Mouse (Mus musculus) neural tube, embryonic 12.5 days (tissue): ENCODE data around the gene Igsf11. TPM values are rescaled to one million over a fixed set of nuclear protein-coding genes. Genes with fewer than 3 reads are reported as not detected.
A peak's percentile ranks its signal among the peaks of the same experiment; 100 is the strongest.

Source experiments
- ATAC-seq: fragments of 200-750 bp; cut with Nextera tagmentation; 2 replicates; pipeline ENCODE4 v1.8.0; 2017; ENCODE audit warnings: low read depth, mild to moderate bottlenecking, moderate TSS enrichment, moderate library complexity; ENCODE audit not compliant: low FRiP score
- H3K27ac ChIP-seq: fragments of 300-500 bp; sonication (generic); 2 replicates; pipeline ENCODE4 v1.5.1; 2016
- H3K27me3 ChIP-seq: fragments of 300-500 bp; sonication (generic); replicated peaks from 2 replicates; pipeline ENCODE4 v1.6.1; 2016; ENCODE audit warnings: mild to moderate bottlenecking
- H3K36me3 ChIP-seq: fragments of 300-500 bp; sonication (generic); 2 replicates; pipeline ENCODE4 v1.6.1; 2016; ENCODE audit warnings: mild to moderate bottlenecking
- H3K4me1 ChIP-seq: fragments of 300-500 bp; sonication (generic); 2 replicates; pipeline ENCODE4 v1.6.1; 2016
- H3K4me2 ChIP-seq: fragments of 300-500 bp; sonication (generic); replicated peaks from 2 replicates; pipeline ENCODE4 v1.6.1; 2016; ENCODE audit warnings: mild to moderate bottlenecking
- H3K4me3 ChIP-seq: fragments of 300-500 bp; sonication (generic); 2 replicates; pipeline ENCODE4 v1.5.1; 2016
- H3K9ac ChIP-seq: fragments of 300-500 bp; sonication (generic); 2 replicates; pipeline ENCODE4 v1.6.1; 2016; ENCODE audit warnings: mild to moderate bottlenecking
- H3K9me3 ChIP-seq: fragments of 300-500 bp; sonication (generic); 2 replicates; pipeline ENCODE4 v1.6.1; 2016; ENCODE audit warnings: mild to moderate bottlenecking
- WGBS: fragments of 180-500 bp; shearing (Covaris S2); methylation state at CpG from one replicate; pipeline ENCODE4 v1.1.7; 2016; 5-methylcytosine and 5-hydroxymethylcytosine counted together
- polyA plus RNA-seq: library from polyadenylated mRNA; unstranded; fragments of >200 nt; fragmentation: Nextera tagmentation; extraction: Ambion mirVana; gene quantifications from 2 replicates; pipeline ENCODE4 v1.2.1, GENCODE M21; 2016

Igsf11 gene
- polyA plus RNA-seq, 1 experiment from 2014 or later, result 4.6 TPM

DNA sequence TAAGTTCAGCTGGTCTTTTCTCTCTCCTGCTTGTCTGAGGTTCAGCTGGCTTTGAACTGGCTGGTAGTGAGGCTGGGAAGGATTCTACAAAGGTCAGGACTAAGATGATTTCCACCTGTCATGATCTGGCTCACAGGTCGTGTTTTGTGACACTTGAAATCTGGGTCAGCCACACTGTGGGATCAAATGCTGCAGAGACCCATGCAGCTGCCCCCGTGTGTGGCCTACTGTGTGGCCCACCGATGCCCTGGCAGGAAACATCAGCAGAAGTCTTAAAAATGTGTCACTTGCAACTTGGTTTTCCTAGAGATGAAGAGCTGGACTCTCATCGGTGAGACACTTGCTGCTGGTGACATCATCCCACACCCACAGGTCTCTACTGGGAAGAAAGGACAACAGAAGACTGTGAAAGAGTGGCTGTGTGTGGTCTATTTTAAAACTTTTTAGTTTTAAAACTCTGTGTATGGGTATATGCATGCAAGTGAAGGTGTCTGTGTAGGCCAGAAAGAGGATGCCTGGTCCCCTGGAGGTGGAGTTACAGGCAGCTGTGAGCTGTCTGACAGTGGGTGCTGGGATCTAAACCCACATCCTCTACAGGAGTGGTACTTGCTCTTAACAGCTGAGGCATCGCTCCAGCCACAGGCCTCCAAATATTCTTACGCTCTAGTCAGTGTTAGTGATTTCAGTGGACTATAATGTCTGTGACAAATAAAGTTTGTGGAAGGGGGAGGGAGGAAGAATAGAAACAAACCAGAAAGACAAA is 106.2 kb downstream of the Igsf11 start:
- no peak overlapping the region for H3K4me2 ChIP-seq
- no peak overlapping the region for H3K27ac ChIP-seq
- H3K4me1 ChIP-seq, result no peaks in the 10 kb centered on the region
- H3K9ac ChIP-seq, result no peak overlapping the region
- no peak for ATAC-seq
- no peaks in the 10 kb centered on the region for H3K36me3 ChIP-seq
- no peaks in the 10 kb centered on the region for H3K9me3 ChIP-seq
- 84% methylated on average over 6 of the region's 6 CpGs for WGBS
- no peaks in the 10 kb centered on the region for H3K27me3 ChIP-seq
- no peak overlapping the region for H3K4me3 ChIP-seq

GRCm38 (mm10) chr16:38999298-38999697 is 106.8 kb downstream of the Igsf11 start:
- ATAC-seq, result no peak
- Histone ChIP-seq H3K9me3 (no peaks in the 10 kb centered on the region), H3K4me3 (no peak overlapping the region), H3K4me1 (no peaks in the 10 kb centered on the region), H3K4me2 (no peak overlapping the region), H3K36me3 (no peaks in the 10 kb centered on the region), H3K9ac (no peak overlapping the region), H3K27me3 (no peaks in the 10 kb centered on the region), H3K27ac (no peak overlapping the region)

DNA sequence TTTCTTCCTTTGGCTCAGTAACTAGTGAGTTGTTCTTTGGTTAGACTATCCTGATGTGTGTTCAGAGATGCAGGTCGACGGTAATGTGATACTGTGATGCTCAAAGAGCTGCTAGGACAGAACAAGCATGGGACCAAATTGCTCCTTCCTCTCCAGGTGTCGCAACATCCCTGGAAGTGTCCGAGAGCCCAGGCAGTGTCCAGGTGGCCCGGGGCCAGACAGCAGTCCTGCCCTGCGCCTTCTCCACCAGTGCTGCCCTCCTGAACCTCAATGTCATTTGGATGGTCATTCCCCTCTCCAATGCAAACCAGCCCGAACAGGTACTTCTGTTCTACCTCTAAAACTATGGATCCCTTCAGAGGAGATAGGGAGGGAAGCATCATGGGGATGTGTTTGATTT is 114.5 kb downstream of the Igsf11 start:
- Histone ChIP-seq H3K4me2 (no peak overlapping the region), H3K27me3 (no peaks in the 10 kb centered on the region), H3K9me3 (no peaks in the 10 kb centered on the region), H3K9ac (no peak overlapping the region), H3K36me3 (peaks cover 5% of the 10 kb centered on the region; the same call in 1 of the 2 replicates), H3K4me3 (no peak overlapping the region), H3K4me1 (no peaks in the 10 kb centered on the region), H3K27ac (no peak overlapping the region)
- ATAC-seq, result no peak
- WGBS, result 90% methylated on average over 7 of the region's 7 CpGs

DNA sequence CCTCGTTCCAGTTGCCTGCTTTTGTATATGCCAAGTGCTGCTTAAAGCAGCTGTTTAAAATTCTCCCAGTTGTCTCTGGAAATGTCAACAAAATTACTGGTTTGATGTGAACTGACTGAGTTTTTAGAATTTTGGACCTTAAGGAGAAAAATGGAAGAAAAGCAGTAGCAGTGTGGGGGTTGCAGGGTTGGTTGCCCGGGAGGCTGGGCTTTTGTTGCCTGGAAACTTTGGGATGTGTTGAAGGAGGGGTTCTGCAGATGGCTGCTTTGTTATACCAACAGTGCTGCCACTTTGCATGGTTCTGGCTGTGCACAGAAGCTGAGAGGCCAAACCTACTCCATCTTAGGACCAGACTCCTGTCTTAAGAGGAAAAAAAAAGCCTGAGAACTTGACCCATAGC is 127.0 kb downstream of the Igsf11 start:
- Histone ChIP-seq H3K27me3 (no peaks in the 10 kb centered on the region), H3K4me2 (no peak overlapping the region), H3K36me3 (no peaks in the 10 kb centered on the region), H3K4me1 (0 out of 2 replicates have a peak, but pooled peaks cover 5% of the 10 kb centered on the region), H3K27ac (no peak overlapping the region), H3K9me3 (no peaks in the 10 kb centered on the region), H3K4me3 (no peak overlapping the region), H3K9ac (no peak overlapping the region)
- 43% methylated on average over 2 of the region's 2 CpGs for WGBS
- peak; percentile 71; the same call in 1 of the 2 replicates for ATAC-seq

- 54% methylated on average over 8 of the region's 8 CpGs for WGBS
These were observed 133.7 kb downstream of the Igsf11 start for GRCm38 (mm10) chr16:39025989-39026736.

DNA sequence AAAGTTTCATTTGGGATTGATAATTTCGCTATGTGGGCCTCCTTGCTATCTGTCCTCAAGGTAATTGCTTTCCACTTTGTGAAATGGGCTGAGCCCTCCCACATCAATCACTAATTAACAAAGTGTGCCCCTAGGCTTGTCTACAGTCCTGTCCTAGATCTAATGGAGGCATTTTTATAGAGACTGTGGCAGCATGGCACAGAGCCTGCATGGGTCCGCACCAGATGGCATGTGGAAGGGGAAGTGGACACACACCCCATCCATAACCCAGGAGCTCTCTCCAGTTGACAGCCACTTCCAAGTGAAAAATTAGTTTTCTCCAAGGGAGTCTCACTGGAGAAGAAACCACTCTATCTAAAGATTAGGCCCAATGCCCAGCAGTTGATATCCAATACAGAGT is 138.9 kb downstream of the Igsf11 start:
- ATAC-seq, result peak; percentile 72
- Histone ChIP-seq H3K9ac (no peak overlapping the region), H3K36me3 (no peaks in the 10 kb centered on the region), H3K4me1 (no peaks in the 10 kb centered on the region), H3K27ac (no peak overlapping the region), H3K9me3 (no peaks in the 10 kb centered on the region), H3K27me3 (no peaks in the 10 kb centered on the region), H3K4me3 (no peak overlapping the region), H3K4me2 (no peak overlapping the region)
- 68% methylated on average over 2 of the region's 2 CpGs for WGBS

More at GRCm38 (mm10) chr16:39025989-39026736, 133.7 kb downstream of the Igsf11 start:
- H3K9me3 ChIP-seq, result no peaks in the 10 kb centered on the region
- H3K27ac ChIP-seq, result no peak overlapping the region
- ATAC-seq, result no peak
- H3K27me3 ChIP-seq, result no peaks in the 10 kb centered on the region
- no peak overlapping the region for H3K9ac ChIP-seq
- no peaks in the 10 kb centered on the region for H3K4me1 ChIP-seq
- H3K4me2 ChIP-seq, result no peak overlapping the region
- peaks cover 3% of the 10 kb centered on the region; the same call in 1 of the 2 replicates for H3K36me3 ChIP-seq
- H3K4me3 ChIP-seq, result no peak overlapping the region

DNA sequence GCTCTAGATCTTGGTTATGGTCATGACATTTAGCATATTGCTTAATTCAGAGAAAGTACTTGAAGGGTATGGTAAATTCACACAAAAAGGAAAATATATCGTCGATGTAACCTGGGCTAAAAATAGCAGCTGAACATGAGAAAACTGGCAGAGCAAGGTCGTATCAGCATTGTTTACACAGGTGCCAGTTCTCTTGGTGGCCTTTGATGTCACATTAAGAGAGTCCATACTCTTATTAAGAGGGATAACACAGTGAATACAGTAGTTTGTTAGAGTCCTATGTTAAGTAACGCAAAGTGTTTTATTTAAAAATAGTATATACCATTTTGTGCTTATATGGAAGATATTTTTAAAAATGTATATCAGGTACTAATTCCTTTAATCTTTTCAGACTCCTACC is 144.8 kb downstream of the Igsf11 start:
- no peaks in the 10 kb centered on the region for H3K27me3 ChIP-seq
- 82% methylated on average over 4 of the region's 4 CpGs for WGBS
- ATAC-seq, result no peak

DNA sequence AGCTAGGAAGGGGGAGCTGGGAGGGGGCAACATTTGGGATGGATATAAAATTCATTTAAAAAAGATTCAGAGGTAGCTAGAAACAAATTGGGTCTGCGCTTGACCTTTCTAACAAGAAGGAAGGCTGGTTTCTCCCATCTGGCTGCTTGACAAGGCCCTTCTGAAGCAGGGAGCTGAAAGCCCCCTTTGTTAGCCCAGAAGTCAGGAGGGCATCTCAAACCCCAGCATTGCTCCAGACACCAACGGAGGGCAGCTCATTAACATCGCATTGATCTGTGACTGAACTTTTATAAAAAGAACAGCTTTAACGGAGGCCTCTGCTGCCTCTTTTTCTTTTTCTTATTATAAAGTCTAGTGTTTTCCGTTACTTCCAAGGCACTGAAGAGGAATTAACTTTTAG is 151.9 kb downstream of the Igsf11 start:
- 0 out of 2 replicates have a peak, but pooled peaks cover 8% of the 10 kb centered on the region for H3K4me1 ChIP-seq
- H3K27ac ChIP-seq, result no peak overlapping the region
- H3K9me3 ChIP-seq, result no peaks in the 10 kb centered on the region
- H3K4me3 ChIP-seq, result no peak overlapping the region
- H3K36me3 ChIP-seq, result no peaks in the 10 kb centered on the region
- H3K9ac ChIP-seq, result no peak overlapping the region
- H3K27me3 ChIP-seq, result no peaks in the 10 kb centered on the region
- H3K4me2 ChIP-seq, result no peak overlapping the region
- 28% methylated on average over 5 of the region's 5 CpGs for WGBS
- no peak for ATAC-seq

More for the DNA sequence above, 144.8 kb downstream of the Igsf11 start:
- Histone ChIP-seq H3K36me3 (no peaks in the 10 kb centered on the region), H3K4me1 (no peaks in the 10 kb centered on the region), H3K27ac (no peak overlapping the region), H3K4me3 (no peak overlapping the region), H3K4me2 (no peak overlapping the region), H3K9me3 (no peaks in the 10 kb centered on the region), H3K9ac (no peak overlapping the region)

DNA sequence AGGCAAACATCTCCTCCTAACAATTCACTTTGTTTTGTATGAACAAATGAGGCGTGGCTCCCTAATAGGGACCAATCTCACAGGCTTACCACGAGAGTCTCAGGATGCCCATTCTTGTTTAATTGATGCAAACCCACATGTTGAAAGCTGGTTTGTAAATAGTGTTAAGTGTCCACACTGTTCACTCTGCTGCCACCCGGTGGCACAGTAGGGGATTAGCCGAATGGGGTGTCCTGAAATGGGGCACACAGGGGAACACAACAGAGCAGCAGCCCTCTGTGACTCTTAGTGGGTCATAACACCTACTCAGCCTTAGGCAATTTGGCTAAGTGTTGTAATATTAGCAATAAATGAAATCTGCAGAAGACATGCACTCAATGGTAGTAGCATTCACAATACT is 156.4 kb downstream of the Igsf11 start:
- Histone ChIP-seq H3K4me3 (no peak overlapping the region), H3K36me3 (no peaks in the 10 kb centered on the region), H3K4me2 (no peak overlapping the region), H3K9me3 (no peaks in the 10 kb centered on the region), H3K27me3 (no peaks in the 10 kb centered on the region), H3K4me1 (peaks cover 6% of the 10 kb centered on the region; the same call in 1 of the 2 replicates), H3K9ac (no peak overlapping the region), H3K27ac (no peak overlapping the region)
- ATAC-seq, result peak; percentile 63; the same call in 1 of the 2 replicates
- 9% methylated on average over 4 of the region's 4 CpGs for WGBS

DNA sequence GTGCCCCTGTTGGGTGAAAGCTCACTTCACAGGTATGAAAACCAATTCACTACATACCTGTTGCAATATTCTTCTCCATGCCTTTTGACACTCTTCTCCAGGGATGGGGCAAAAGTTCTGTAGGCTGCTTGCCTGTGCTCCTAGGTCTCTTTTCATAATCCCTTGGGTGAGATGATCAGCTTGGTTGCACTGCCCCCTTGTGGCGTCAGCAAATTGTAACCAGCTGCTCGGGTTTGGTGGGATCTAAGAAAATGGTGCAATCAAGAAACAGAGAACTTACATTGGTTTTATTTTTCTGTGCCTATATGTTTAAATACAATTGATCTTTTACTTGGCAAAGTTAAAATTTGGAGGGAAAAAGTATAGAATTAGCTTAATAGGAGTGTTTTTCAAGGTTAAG is 160.5 kb downstream of the Igsf11 start:
- Histone ChIP-seq H3K4me3 (no peak overlapping the region), H3K4me2 (no peak overlapping the region), H3K36me3 (no peaks in the 10 kb centered on the region), H3K4me1 (no peaks in the 10 kb centered on the region; the same call in 1 of the 2 replicates), H3K9ac (no peak overlapping the region), H3K27me3 (no peaks in the 10 kb centered on the region), H3K9me3 (no peaks in the 10 kb centered on the region), H3K27ac (no peak overlapping the region)
- 0 out of 2 replicates have a peak, but pooled peaks have one; percentile 36 for ATAC-seq
- WGBS, result 2% methylated on average over 2 of the region's 2 CpGs

DNA sequence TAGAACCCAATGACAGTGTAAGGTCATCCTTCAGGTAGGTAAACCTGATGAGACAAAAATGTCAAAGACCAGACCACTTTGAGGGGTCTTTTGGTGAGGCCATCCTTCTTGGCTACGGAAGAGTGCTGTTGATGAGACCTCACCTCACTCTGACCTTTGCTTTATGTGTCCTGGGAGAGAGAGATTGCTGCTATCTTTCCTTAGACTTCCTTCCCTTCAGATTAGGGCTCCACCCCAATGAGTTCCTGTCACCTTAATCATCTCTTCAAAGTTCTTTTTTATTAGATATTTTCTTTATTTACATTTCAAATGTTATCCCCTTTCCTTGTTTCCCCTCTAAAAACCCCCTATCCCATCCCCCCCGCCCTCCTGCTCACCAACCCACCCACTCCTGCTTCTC is 161.3 kb downstream of the Igsf11 start:
- no peak for ATAC-seq
- no peak overlapping the region for H3K9ac ChIP-seq
- WGBS, result 77% methylated on average over 2 of the region's 2 CpGs
- no peak overlapping the region for H3K4me2 ChIP-seq
- no peak overlapping the region for H3K27ac ChIP-seq
- no peaks in the 10 kb centered on the region; the same call in 1 of the 2 replicates for H3K4me1 ChIP-seq
- no peaks in the 10 kb centered on the region for H3K36me3 ChIP-seq
- H3K9me3 ChIP-seq, result no peaks in the 10 kb centered on the region
- no peak overlapping the region for H3K4me3 ChIP-seq
- no peaks in the 10 kb centered on the region for H3K27me3 ChIP-seq

- ATAC-seq, result 0 out of 2 replicates have a peak, but pooled peaks have one; percentile 53
- 25% methylated on average over 6 of the region's 6 CpGs for WGBS
These were observed 163.6 kb downstream of the Igsf11 start for GRCm38 (mm10) chr16:39056061-39056460.

More at GRCm38 (mm10) chr16:39056061-39056460, 163.6 kb downstream of the Igsf11 start:
- H3K9me3 ChIP-seq, result no peaks in the 10 kb centered on the region
- H3K9ac ChIP-seq, result no peak overlapping the region
- no peak overlapping the region for H3K27ac ChIP-seq
- H3K4me2 ChIP-seq, result no peak overlapping the region
- no peaks in the 10 kb centered on the region for H3K36me3 ChIP-seq
- no peak overlapping the region for H3K4me3 ChIP-seq
- no peaks in the 10 kb centered on the region; the same call in 1 of the 2 replicates for H3K4me1 ChIP-seq
- H3K27me3 ChIP-seq, result no peaks in the 10 kb centered on the region
